In genomic region chr17:87372189-87372588, GRCm38 (mm10) we compare ENCODE assay signal across 17 mouse cellular contexts. TPM values are rescaled to one million over a fixed set of nuclear protein-coding genes. Genes with fewer than 3 reads are reported as not detected.
DNase-seq lines count a peak whose midpoint lies in the region; ATAC-seq lines count a peak whose summit lies in the region.
"Had no signal": no experiment of that assay in that cellular context is flagged by ENCODE, and none has a peak within 500 bp of the region (broad histone marks: within the 10 kb centered on the region; RNA-seq: fewer than 3 reads in every experiment).

No protein-coding gene starts in this region.

- H3K27ac ChIP-seq in embryonic facial prominence, embryonic 15.5 days (replicated peaks), result peak overlapping the region; percentile 51
- no peak overlapping the region for H3K27ac ChIP-seq in embryonic facial prominence, embryonic 10.5 days (replicated peaks)
- H3K27ac ChIP-seq in hindbrain, embryonic 15.5 days (replicated peaks), result peak overlapping the region; percentile 78
- peak overlapping the region; percentile 76 for H3K27ac ChIP-seq in midbrain, embryonic 16.5 days (ENCODE audit: low read length)
- H3K27ac ChIP-seq: heart, embryonic 10.5 days; macrophage had no signal

- H3K9ac ChIP-seq in embryonic facial prominence, embryonic 15.5 days, result no peak overlapping the region
- no peak overlapping the region for H3K9ac ChIP-seq in hindbrain, embryonic 15.5 days
- no peak overlapping the region for H3K9ac ChIP-seq in midbrain, embryonic 16.5 days (ENCODE audit: low read depth, low read length)

- H3K36me3 ChIP-seq in embryonic facial prominence, embryonic 15.5 days, result no peaks in the 10 kb centered on the region
- no peaks in the 10 kb centered on the region for H3K36me3 ChIP-seq in embryonic facial prominence, embryonic 10.5 days (replicated peaks)
- no peaks in the 10 kb centered on the region for H3K36me3 ChIP-seq in hindbrain, embryonic 15.5 days
- H3K36me3 ChIP-seq in midbrain, embryonic 16.5 days (ENCODE audit: control insufficient read depth, insufficient read depth, low read length), result no peaks in the 10 kb centered on the region
- H3K36me3 ChIP-seq: heart, embryonic 10.5 days had no signal

- H3K4me3 ChIP-seq in embryonic facial prominence, embryonic 15.5 days (replicated peaks), result no peak overlapping the region
- no peak overlapping the region for H3K4me3 ChIP-seq in embryonic facial prominence, embryonic 10.5 days
- no peak overlapping the region for H3K4me3 ChIP-seq in hindbrain, embryonic 15.5 days
- H3K4me3 ChIP-seq in midbrain, embryonic 16.5 days (ENCODE audit: low read depth, low read length), result no peak overlapping the region
- H3K4me3 ChIP-seq: heart, embryonic 10.5 days had no signal

- H3K4me1 ChIP-seq in embryonic facial prominence, embryonic 15.5 days, result peaks cover 70% of the 10 kb centered on the region
- H3K4me1 ChIP-seq in embryonic facial prominence, embryonic 10.5 days, result peaks cover 70% of the 10 kb centered on the region
- peaks cover 56% of the 10 kb centered on the region for H3K4me1 ChIP-seq in hindbrain, embryonic 15.5 days (replicated peaks)
- H3K4me1 ChIP-seq in midbrain, embryonic 16.5 days (ENCODE audit: control insufficient read depth, insufficient read depth, low read length), result peaks cover 21% of the 10 kb centered on the region

- no peak for DNase-seq in embryonic facial prominence, embryonic 10.5 days (ENCODE audit: low spot score)
- peak; percentile 49 to 66 for DNase-seq in layer of hippocampus, adult 18-20 months (ENCODE audit: low spot score in 2 of 2)
- no peak for DNase-seq in layer of hippocampus, adult 9-10 months (ENCODE audit: low spot score)
- no peak for DNase-seq in lung, postnatal 25 days (ENCODE audit: low spot score)
- no peak for DNase-seq in cerebellum, postnatal 25 days
- DNase-seq: adrenal gland, adult 2 months; heart, postnatal 4 days had no signal

- WGBS in embryonic facial prominence, embryonic 15.5 days, result 51% methylated on average over 7 of the region's 7 CpGs
- 86% methylated on average over 7 of the region's 7 CpGs for WGBS in embryonic facial prominence, embryonic 10.5 days
- 48% methylated on average over 7 of the region's 7 CpGs for WGBS in hindbrain, embryonic 15.5 days
- WGBS in midbrain, embryonic 16.5 days, result 42% methylated on average over 7 of the region's 7 CpGs

- no peaks in the 10 kb centered on the region for H3K9me3 ChIP-seq in embryonic facial prominence, embryonic 15.5 days (replicated peaks)
- no peaks in the 10 kb centered on the region for H3K9me3 ChIP-seq in embryonic facial prominence, embryonic 10.5 days
- no peaks in the 10 kb centered on the region for H3K9me3 ChIP-seq in hindbrain, embryonic 15.5 days
- H3K9me3 ChIP-seq in midbrain, embryonic 16.5 days (replicated peaks; ENCODE audit: control insufficient read depth, low read length, poor library complexity, severe bottlenecking), result no peaks in the 10 kb centered on the region
- H3K9me3 ChIP-seq: heart, embryonic 10.5 days had no signal

- ATAC-seq in embryonic facial prominence, embryonic 15.5 days (ENCODE audit: insufficient number of reproducible peaks, low FRiP score, low TSS enrichment, low read depth), result no peak
- ATAC-seq in hindbrain, embryonic 15.5 days (ENCODE audit: low FRiP score, low read depth), result no peak
- ATAC-seq in midbrain, embryonic 16.5 days, result peak; percentile 19; the same call in 1 of the 2 replicates
- ATAC-seq: Patski had no signal

- no peaks in the 10 kb centered on the region for H3K27me3 ChIP-seq in embryonic facial prominence, embryonic 15.5 days
- no peaks in the 10 kb centered on the region for H3K27me3 ChIP-seq in embryonic facial prominence, embryonic 10.5 days (replicated peaks; ENCODE audit: low read depth, poor library complexity, severe bottlenecking)
- no peaks in the 10 kb centered on the region for H3K27me3 ChIP-seq in hindbrain, embryonic 15.5 days
- no peaks in the 10 kb centered on the region for H3K27me3 ChIP-seq in midbrain, embryonic 16.5 days (ENCODE audit: control insufficient read depth, insufficient read depth, low read depth, low read length)
- H3K27me3 ChIP-seq: Patski had no signal

- H3K4me2 ChIP-seq in embryonic facial prominence, embryonic 15.5 days (replicated peaks), result no peak overlapping the region
- no peak overlapping the region for H3K4me2 ChIP-seq in hindbrain, embryonic 15.5 days
- H3K4me2 ChIP-seq in midbrain, embryonic 16.5 days (ENCODE audit: low read length), result no peak overlapping the region

RNA-seq across cellular contexts. Expression of gene Stpg4, which starts 55.4 kb away (rescaled TPM):
- polyA plus RNA-seq in embryonic facial prominence, embryonic 15.5 days (2015; fragmentation: Nextera tagmentation; extraction: Ambion mirVana), result not detected in 2 replicates
- polyA plus RNA-seq in embryonic facial prominence, embryonic 10.5 days (2016; fragmentation: Nextera tagmentation; extraction: Ambion mirVana), result not detected in 2 replicates
- total RNA-seq in layer of hippocampus, adult 18-20 months (2021), result not detected
- polyA plus RNA-seq in hindbrain, embryonic 15.5 days (2015; fragmentation: Nextera tagmentation; extraction: Ambion mirVana), result not detected in 2 replicates
- polyA plus RNA-seq in midbrain, embryonic 16.5 days (2015; fragmentation: Nextera tagmentation; extraction: Ambion mirVana), result 0.34 TPM in 1 of 2 replicates, not detected in the other
- total RNA-seq: adrenal gland, adult 2 months; common myeloid progenitor, adult 5-6 weeks; gastrocnemius, adult 8-10 months; heart, postnatal 4 days had no signal
- polyA plus RNA-seq: adrenal gland, adult 2 months; heart, embryonic 10.5 days; kidney, embryonic 14.5 days; liver, embryonic 16.5 days; macrophage; Patski had no signal

Comparison
In these comparisons a context has a peak if more than half of its experiments do, and no peak if none do; other contexts are left out.
1. DNase-seq: peak in layer of hippocampus, adult 18-20 months (2 of 2); none in embryonic facial prominence, embryonic 10.5 days (single experiment), layer of hippocampus, adult 9-10 months (single experiment), lung, postnatal 25 days (single experiment) and cerebellum, postnatal 25 days (0 of 2).